Mouse (Mus musculus) kidney, embryonic 15.5 days (tissue): ENCODE data around the gene Atp6v0a4. TPM values are rescaled to one million over a fixed set of nuclear protein-coding genes. Genes with fewer than 3 reads are reported as not detected.

Experiments
- ATAC-seq: fragments of 200-750 bp; cut with Nextera tagmentation; replicated peaks from 2 replicates; pipeline ENCODE4 v1.8.0; 2017; ENCODE audit warnings: moderate TSS enrichment; ENCODE audit not compliant: low FRiP score
- H3K27ac ChIP-seq: fragments of 300-500 bp; sonication (generic); 2 replicates; pipeline ENCODE4 v1.5.1; 2015; ENCODE audit warnings: mild to moderate bottlenecking, inconsistent platforms
- H3K27me3 ChIP-seq: fragments of 300-500 bp; sonication (generic); 2 replicates; pipeline ENCODE4 v1.6.1; 2015; ENCODE audit warnings: inconsistent platforms
- H3K36me3 ChIP-seq: fragments of 300-500 bp; sonication (generic); 2 replicates; pipeline ENCODE4 v1.6.1; 2015; ENCODE audit warnings: inconsistent platforms
- H3K4me1 ChIP-seq: fragments of 300-500 bp; sonication (generic); 2 replicates; pipeline ENCODE4 v1.6.1; 2015; ENCODE audit warnings: inconsistent platforms
- H3K4me2 ChIP-seq: fragments of 300-500 bp; sonication (generic); 2 replicates; pipeline ENCODE4 v1.6.1; 2015; ENCODE audit warnings: moderate library complexity, mild to moderate bottlenecking, inconsistent platforms
- H3K4me3 ChIP-seq: fragments of 300-500 bp; sonication (generic); replicated peaks from 2 replicates; pipeline ENCODE4 v1.5.1; 2015; ENCODE audit warnings: mild to moderate bottlenecking, inconsistent platforms
- H3K9ac ChIP-seq: fragments of 300-500 bp; sonication (generic); 2 replicates; pipeline ENCODE4 v1.6.1; 2015; ENCODE audit warnings: mild to moderate bottlenecking, inconsistent platforms
- H3K9me3 ChIP-seq: fragments of 300-500 bp; sonication (generic); replicated peaks from 2 replicates; pipeline ENCODE4 v1.6.1; 2016; ENCODE audit warnings: inconsistent platforms
- WGBS: fragments of 180-500 bp; shearing (Covaris S2); methylation state at CpG from one replicate; pipeline ENCODE4 v1.1.7; 2015; ENCODE audit warnings: mixed read lengths; 5-methylcytosine and 5-hydroxymethylcytosine counted together
- polyA plus RNA-seq: library from polyadenylated mRNA; unstranded; fragments of >200 nt; fragmentation: Nextera tagmentation; extraction: Ambion mirVana; gene quantifications from 2 replicates; pipeline ENCODE4 v1.2.1, GENCODE M21; 2015

Gene Atp6v0a4
- polyA plus RNA-seq, 1 experiment from 2014 or later: 12.6 TPM

DNA sequence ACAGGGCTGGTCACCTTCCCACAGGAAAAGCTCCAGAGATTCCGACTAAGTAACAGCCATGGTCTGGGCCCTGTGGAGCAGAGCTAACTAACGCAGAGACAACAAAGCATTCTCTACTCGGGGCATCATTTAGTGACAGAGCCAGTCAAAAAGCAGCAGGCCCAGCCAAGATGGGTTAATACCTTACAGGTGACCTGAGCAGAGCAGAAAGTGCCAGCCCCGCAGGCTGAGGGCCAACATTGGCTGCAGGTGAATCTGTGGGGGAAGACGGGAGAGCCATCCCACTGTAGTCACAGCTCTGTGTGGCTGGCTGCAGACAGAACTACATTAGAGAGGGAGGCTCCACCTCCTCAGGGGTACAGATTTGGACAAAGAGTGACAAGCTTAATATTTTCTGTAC is 22.9 kb upstream of the Atp6v0a4 start:
- ATAC-seq: no peak
- H3K4me3 ChIP-seq: no peak overlapping the region
- 84% methylated on average over 5 of the region's 5 CpGs for WGBS

DNA sequence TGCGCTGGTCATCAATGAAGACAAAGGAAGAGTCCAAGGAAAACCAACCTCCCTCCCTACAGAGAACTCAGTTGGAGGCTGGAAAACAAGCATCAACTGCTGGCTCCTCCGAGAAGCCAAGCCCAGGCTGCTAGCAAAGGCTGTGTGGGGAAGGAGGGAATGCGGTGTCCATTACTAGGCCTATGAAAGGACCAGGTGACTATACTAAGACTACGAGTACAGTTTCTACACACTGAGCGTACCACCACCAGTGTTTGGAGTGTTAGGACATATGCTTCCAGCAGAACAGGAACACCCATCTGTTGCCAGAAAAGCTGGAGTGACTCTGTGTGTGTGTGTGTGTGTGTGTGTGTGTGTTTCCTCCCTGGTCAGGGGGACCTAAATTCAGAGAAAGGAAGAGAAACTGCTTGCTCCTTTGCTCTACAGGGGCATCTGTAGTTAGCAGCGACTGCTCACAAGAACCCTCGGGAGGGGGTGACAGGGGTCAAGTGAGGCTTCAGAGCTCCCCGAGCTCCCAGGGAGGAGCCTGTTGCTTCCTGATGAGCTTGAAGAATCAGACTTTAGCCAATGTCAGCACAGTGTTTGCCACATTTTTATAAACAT is 21.2 kb upstream of the Atp6v0a4 start:
- no peak overlapping the region for H3K9ac ChIP-seq
- ATAC-seq: no peak
- H3K36me3 ChIP-seq: peaks cover 45% of the 10 kb centered on the region
- H3K9me3 ChIP-seq: no peaks in the 10 kb centered on the region
- WGBS: 59% methylated on average over 8 of the region's 8 CpGs
- peaks cover 43% of the 10 kb centered on the region for H3K4me1 ChIP-seq
- H3K27me3 ChIP-seq: no peaks in the 10 kb centered on the region
- H3K4me2 ChIP-seq: no peak overlapping the region
- no peak overlapping the region for H3K4me3 ChIP-seq
- peak overlapping the region; percentile 81 for H3K27ac ChIP-seq

More for the DNA sequence above, 22.9 kb upstream of the Atp6v0a4 start:
- no peak overlapping the region for H3K9ac ChIP-seq
- no peaks in the 10 kb centered on the region for H3K27me3 ChIP-seq
- no peak overlapping the region for H3K4me2 ChIP-seq
- H3K4me1 ChIP-seq: peaks cover 39% of the 10 kb centered on the region
- no peaks in the 10 kb centered on the region for H3K9me3 ChIP-seq
- no peak overlapping the region for H3K27ac ChIP-seq
- H3K36me3 ChIP-seq: peaks cover 46% of the 10 kb centered on the region

DNA sequence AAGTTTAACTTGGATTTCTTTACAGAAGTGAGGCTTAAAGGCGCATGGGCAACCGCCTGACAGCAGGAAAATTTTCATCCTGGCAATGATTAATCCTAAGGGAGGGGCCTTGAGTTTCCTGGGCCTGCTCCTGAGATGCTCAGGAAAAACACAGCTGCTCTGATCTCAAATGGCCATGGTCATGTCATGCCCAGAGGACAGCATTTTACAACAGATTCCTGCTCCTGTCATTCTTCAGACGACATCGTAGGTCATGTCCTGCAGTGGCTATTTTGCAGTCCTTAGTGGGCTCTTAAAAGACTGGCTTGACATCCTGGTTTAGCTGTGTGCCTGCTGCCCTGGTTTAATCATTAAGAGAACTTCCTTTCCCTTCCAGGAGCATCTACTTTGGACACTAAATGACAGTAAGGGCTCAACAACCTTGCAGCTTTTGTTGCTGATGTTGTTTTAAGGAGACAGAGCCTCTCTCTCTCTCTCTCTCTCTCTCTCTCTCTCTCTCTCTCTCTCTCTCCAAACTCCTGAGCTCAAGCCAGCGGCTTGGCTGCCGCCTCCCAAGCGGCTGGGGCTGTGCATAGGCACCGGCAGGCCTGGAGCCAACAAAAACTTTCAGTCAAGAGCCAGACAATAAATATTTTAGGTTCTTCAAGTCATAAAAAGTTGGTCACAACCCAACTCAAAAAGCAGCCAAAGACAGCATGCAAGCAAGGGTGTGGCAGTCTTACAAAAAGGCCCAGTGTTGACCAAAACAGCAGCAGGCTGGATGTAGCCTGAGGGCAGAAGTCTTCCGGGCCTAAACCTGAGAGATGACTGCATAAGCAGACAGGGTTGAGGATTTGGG is 20.0 kb upstream of the Atp6v0a4 start:
- Histone ChIP-seq H3K27ac (peak overlapping the region; percentile 81), H3K9ac (no peak overlapping the region), H3K27me3 (no peaks in the 10 kb centered on the region), H3K4me3 (no peak overlapping the region), H3K4me2 (peak overlapping the region; percentile 26; the same call in 1 of the 2 replicates), H3K36me3 (peaks cover 40% of the 10 kb centered on the region), H3K4me1 (peaks cover 43% of the 10 kb centered on the region), H3K9me3 (no peaks in the 10 kb centered on the region)
- ATAC-seq: peak; percentile 70
- 20% methylated on average over 9 of the region's 9 CpGs for WGBS

DNA sequence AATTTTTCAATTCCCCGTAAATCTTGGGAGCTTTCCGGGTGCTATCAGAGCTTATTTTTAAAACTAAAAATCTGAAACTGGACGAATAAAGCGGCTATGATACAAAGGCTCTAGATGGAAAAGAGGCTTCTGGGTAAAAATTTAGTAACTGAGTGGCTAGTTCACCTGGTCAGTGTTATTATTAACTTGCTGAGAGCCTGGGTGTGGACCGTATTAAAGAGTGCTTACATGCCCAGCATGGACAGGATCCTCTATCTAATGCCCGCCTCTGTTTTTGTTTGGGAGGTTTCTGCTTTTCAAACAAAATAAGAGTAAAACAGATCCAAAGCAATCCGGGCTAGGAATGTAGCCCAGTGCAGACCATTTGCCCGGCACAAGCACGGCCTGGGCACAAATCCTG is 16.0 kb upstream of the Atp6v0a4 start:
- Histone ChIP-seq H3K27me3 (no peaks in the 10 kb centered on the region), H3K27ac (no peak overlapping the region), H3K9ac (no peak overlapping the region), H3K36me3 (peaks cover 22% of the 10 kb centered on the region), H3K4me1 (peaks cover 26% of the 10 kb centered on the region), H3K9me3 (no peaks in the 10 kb centered on the region), H3K4me2 (no peak overlapping the region), H3K4me3 (no peak overlapping the region)
- WGBS: 85% methylated on average over 9 of the region's 9 CpGs
- no peak for ATAC-seq

DNA sequence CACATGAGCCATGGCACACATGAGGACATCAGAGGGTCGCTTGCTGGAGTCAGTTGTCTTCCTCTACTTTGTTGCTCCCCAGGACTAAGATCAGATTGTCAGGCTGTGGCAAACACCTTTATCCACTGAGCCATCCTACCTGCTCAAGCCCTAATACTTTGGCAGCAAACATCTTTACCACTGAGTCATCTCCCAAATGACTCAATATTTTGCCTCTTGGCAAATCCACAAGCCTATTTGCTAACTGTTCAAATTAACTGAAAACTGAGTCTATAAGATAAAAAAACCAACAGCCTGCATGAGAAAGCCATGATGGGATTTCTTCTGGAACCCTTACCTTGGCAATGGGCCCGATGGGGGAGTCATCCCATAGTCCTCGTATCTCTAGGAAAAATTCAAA is 14.7 kb upstream of the Atp6v0a4 start:
- Histone ChIP-seq H3K9ac (no peak overlapping the region), H3K4me1 (peaks cover 13% of the 10 kb centered on the region), H3K27ac (no peak overlapping the region), H3K4me3 (no peak overlapping the region), H3K9me3 (no peaks in the 10 kb centered on the region), H3K4me2 (no peak overlapping the region), H3K36me3 (peaks cover 30% of the 10 kb centered on the region), H3K27me3 (no peaks in the 10 kb centered on the region)
- 84% methylated on average over 3 of the region's 3 CpGs for whole genome bisulfite sequencing
- ATAC-seq: no peak

DNA sequence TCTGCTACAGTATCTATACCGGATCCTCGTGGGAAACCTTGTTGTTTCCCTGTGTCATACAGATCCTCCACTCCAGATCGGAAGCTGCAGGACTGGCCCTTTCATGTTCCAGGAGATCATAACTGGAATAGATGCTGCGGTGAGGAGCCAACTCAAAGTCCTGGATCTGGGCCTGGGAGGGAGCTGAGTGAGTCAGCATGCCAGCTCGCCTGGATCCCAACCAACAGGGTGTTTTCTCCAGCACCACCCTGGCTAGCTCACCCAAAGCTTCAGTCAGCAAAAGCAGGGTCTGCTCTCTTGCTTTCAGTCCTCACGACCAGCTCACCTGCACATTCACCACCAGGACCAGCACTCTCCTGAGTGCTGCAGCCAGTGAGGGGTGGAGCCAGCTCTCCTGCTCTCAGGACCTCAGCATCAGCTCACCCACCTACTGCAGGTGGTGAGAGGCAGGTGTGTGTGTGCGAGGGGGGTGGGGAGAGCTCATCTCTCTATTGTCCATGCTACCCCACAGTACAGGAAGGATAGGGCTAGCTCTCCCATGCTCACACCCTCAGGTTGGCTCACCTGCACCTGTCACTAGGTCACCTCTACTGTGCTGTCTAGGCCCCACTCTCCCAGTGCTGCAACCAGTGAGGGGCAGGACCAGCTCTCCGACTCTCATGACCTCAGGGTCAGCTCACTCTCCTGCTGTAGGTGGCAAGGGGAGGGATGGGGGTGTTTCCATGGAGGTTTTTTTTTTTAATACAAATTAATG is 10.6 kb upstream of the Atp6v0a4 start:
- Histone ChIP-seq H3K36me3 (peaks cover 37% of the 10 kb centered on the region), H3K27me3 (no peaks in the 10 kb centered on the region), H3K9ac (no peak overlapping the region), H3K9me3 (0 out of 2 replicates have a peak, but pooled peaks cover 3% of the 10 kb centered on the region), H3K4me3 (no peak overlapping the region), H3K27ac (no peak overlapping the region), H3K4me2 (no peak overlapping the region), H3K4me1 (no peaks in the 10 kb centered on the region)
- WGBS: 93% methylated on average over 8 of the region's 8 CpGs
- no peak for ATAC-seq

DNA sequence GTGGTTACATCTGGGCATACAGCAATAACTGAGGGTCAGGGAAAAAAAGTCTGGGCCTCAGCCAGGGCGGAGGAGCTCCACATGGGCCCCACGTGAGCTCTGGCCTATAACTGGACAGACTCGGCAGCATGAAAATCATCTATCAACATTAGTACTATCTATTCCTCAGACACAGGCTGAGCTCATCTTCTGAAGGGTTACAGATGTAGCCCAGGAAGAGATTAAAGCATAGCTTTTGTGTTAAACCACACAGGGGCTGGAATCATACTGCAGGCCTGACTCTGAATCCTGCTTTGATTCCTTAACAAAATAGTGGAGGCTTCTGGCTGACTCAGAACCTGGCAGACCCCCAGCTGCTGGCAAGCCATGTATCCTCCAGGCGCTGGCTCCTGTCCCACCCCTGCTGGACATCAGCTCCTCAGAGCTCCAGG is 7.4 kb upstream of the Atp6v0a4 start:
- no peak for ATAC-seq
- Histone ChIP-seq H3K4me3 (no peak overlapping the region), H3K4me2 (no peak overlapping the region), H3K9me3 (0 out of 2 replicates have a peak, but pooled peaks cover 3% of the 10 kb centered on the region), H3K4me1 (no peaks in the 10 kb centered on the region), H3K36me3 (peaks cover 60% of the 10 kb centered on the region), H3K27me3 (no peaks in the 10 kb centered on the region), H3K27ac (no peak overlapping the region), H3K9ac (no peak overlapping the region)
- WGBS: 66% methylated on average over 4 of the region's 4 CpGs

DNA sequence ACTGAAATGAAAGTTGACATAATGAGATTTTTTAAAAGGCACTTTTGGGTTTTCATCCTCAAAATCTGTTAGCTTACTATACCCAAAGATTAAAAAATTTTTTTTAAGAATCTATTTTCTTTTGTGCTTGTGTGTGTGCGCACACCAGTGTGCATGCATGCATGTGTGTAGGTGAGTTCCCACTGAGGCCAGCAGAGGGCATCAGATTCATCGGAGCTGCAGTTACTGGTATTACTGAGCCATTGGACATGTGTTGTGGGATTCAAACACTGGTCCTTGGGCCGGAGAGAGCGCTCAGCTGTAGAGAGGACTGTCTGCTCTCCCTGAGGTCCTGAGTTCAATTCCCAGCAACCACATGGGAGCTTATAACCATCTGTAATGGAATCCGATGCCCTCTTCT is 5.5 kb upstream of the Atp6v0a4 start:
- no peak overlapping the region for H3K4me2 ChIP-seq
- peaks cover 49% of the 10 kb centered on the region for H3K36me3 ChIP-seq
- no peak overlapping the region for H3K27ac ChIP-seq
- no peak for ATAC-seq
- 0 out of 2 replicates have a peak, but pooled peaks cover 3% of the 10 kb centered on the region for H3K9me3 ChIP-seq
- H3K4me3 ChIP-seq: no peak overlapping the region
- 96% methylated on average over 5 of the region's 5 CpGs for WGBS
- H3K27me3 ChIP-seq: no peaks in the 10 kb centered on the region
- no peak overlapping the region for H3K9ac ChIP-seq
- H3K4me1 ChIP-seq: no peaks in the 10 kb centered on the region

DNA sequence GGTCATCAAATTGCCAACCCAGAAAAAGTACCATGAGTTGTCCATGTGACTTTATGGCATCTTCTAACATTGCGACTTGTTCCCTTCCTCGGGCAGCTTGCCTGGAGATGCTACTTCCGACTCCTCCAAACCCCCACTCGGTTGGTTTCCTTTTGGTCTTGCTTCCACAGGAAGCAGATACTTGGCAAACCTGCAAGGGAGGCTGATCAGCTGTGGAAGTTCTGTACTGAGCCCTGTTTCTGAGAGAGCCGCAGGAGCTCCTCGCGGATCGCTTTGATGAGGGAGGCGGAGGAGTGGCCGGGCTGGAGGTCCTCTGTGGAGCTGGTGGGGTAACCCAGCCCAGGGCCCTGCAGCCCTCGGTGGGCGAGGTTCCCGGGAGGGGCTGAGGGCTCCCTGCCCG is 3.7 kb upstream of the Atp6v0a4 start:
- Histone ChIP-seq H3K36me3 (peaks cover 46% of the 10 kb centered on the region), H3K27ac (no peak overlapping the region), H3K27me3 (no peaks in the 10 kb centered on the region), H3K4me3 (no peak overlapping the region), H3K9me3 (0 out of 2 replicates have a peak, but pooled peaks cover 3% of the 10 kb centered on the region), H3K9ac (no peak overlapping the region), H3K4me1 (peaks cover 15% of the 10 kb centered on the region), H3K4me2 (no peak overlapping the region)
- no peak for ATAC-seq
- WGBS: 83% methylated on average over 14 of the region's 14 CpGs

DNA sequence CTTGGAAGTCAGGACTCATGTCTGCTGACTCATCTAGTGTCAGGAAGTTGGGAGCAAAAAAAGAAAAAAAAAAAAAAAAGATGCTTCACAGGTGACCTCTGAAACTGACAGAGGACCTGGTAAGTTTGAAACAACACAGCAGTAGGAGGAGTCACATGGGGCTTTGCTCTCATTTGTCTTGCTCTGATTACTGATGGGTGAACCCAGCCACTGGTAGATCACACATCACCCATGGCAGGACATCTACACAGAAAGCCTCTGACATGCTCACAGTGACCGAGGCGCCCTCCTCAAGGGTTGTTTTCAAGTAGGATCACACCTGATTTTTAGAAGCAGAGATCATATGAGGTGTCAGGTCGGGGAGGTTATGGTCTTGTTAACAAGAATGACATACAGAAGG is 1.1 kb upstream of the Atp6v0a4 start:
- H3K4me3 ChIP-seq: no peak overlapping the region
- ATAC-seq: no peak
- H3K27ac ChIP-seq: peak overlapping the region; percentile 64; the same call in 1 of the 2 replicates
- peaks cover 36% of the 10 kb centered on the region for H3K36me3 ChIP-seq
- H3K4me1 ChIP-seq: peaks cover 38% of the 10 kb centered on the region
- no peak overlapping the region for H3K9ac ChIP-seq
- H3K27me3 ChIP-seq: no peaks in the 10 kb centered on the region
- H3K9me3 ChIP-seq: 0 out of 2 replicates have a peak, but pooled peaks cover 3% of the 10 kb centered on the region
- 93% methylated on average over 3 of the region's 3 CpGs for WGBS
- H3K4me2 ChIP-seq: no peak overlapping the region

DNA sequence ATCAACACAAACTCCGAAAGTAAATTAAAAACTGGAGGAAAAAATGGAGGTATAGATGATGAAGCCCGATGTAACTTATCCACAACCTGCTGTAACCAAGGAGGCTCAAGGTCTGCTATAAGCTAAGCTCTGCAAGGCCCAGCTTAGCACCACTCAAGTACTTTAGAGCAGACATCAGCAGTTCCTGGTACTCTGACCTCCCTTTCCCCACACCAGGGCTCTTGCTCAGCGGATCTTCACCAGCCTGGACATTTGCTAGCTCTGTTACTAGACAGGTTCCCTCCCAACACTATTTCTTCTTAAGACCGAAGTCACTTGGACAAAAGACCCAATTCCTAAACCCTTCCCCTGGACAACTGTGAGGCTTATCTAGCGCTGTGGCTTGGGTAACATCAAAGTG is 496 bp upstream of the Atp6v0a4 start:
- H3K4me3 ChIP-seq: no peak overlapping the region
- no peaks in the 10 kb centered on the region for H3K27me3 ChIP-seq
- 94% methylated on average over 5 of the region's 5 CpGs for WGBS
- no peak overlapping the region for H3K9ac ChIP-seq
- H3K27ac ChIP-seq: peak overlapping the region; percentile 64
- peaks cover 31% of the 10 kb centered on the region for H3K36me3 ChIP-seq
- ATAC-seq: no peak
- H3K9me3 ChIP-seq: no peaks in the 10 kb centered on the region
- H3K4me2 ChIP-seq: no peak overlapping the region
- peaks cover 43% of the 10 kb centered on the region for H3K4me1 ChIP-seq
